Mouse (Mus musculus) large intestine, adult 2 months (tissue): ENCODE data around the gene Vash1. TPM values are rescaled to one million over a fixed set of nuclear protein-coding genes. Genes with fewer than 3 reads are reported as not detected.

Experiments used
- DNase-seq: peaks from one replicate; pipeline ENCODE4 v3.0.0-alpha.2; 2012; ENCODE audit warnings: low read depth, low spot score
- WGBS: fragments of 180-500 bp; shearing (Covaris S2); methylation state at CpG from one replicate; pipeline ENCODE4 v1.1.7; 2018; 5-methylcytosine and 5-hydroxymethylcytosine counted together
- polyA plus RNA-seq: library from polyadenylated mRNA; depleted of rRNA; stranded (reverse); fragments of >200 nt; gene quantifications from 2 replicates; pipeline ENCODE4 v1.2.3, GENCODE M21; 2012; rRNA removed

The Vash1 gene
- polyA plus RNA-seq = 0.55 and 1.2 TPM in 2 replicates

DNA sequence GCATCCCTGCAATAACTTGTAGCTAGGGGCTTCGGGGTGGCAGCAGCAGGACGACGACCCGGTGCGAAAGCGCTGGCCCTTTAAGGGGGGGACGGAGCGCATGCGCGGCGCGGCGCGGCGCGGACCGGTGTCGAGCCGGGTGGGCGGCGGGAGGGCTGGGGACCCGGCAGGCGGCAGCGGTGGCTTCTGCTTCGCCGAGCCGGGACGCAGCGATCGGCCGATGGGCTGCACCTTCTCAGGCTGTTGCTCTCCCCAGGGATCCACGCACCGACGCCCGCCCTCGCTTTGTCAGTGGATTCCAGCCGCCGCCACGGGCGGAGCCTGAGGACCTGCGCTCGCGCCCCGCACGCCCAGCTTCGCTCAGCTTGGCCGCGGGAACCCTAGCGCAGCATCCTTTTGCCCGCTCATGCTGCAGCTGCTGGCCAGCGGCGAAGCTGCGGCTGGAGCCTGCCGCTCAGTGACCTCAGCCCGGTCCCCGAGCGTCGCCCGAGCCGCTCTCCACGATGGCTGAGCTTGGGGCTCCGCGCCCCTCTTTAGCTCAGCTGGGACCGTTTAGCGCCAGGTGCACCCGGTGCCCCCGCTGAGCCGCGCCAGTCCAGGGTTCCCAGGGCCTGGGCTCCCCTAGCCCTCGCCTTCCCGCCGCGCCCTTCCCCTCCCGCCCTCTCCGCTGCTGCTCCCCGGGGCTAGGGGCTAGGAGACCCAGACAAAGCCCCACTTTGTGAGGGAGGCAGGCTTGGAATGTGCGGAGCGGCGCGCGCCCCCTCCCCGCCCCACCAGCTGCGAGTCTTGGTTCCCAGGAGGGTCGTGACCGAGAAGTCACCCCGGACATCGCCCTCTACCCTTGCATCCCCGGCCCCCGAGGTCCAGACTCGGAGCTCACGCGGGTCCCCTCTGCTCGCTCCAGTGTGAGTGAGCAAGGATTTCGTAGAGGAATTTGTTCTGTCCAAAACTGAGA, at the start of gene Vash1:
Vash1 (plus strand) TSS at position 110 of the 955 bp plus-strand sequence.
- DNase-seq = no peak
- under 1% methylated on average over 94 of the region's 94 CpGs for WGBS

DNA sequence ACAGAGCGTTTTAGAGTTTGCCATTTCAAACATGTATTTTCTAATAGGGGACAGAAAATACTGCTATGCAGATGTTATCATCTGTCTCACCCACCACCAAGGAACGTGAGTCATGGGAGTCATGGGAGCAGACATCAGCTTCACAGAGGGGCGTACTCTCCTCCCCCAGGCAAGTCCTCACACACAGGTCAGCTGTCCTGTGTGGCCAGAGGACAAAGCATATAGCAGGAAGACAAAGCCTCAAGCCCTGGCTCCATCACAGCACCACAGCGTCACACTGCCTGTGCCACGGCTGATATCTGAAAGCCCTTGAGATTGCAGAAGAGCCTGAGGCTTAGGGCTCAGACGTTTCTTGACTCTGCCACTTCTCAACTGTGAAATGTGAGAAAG, 49.7 kb upstream of the Vash1 start:
- no peak for DNase-seq
- 58% methylated on average over 6 of the region's 6 CpGs for WGBS

DNA sequence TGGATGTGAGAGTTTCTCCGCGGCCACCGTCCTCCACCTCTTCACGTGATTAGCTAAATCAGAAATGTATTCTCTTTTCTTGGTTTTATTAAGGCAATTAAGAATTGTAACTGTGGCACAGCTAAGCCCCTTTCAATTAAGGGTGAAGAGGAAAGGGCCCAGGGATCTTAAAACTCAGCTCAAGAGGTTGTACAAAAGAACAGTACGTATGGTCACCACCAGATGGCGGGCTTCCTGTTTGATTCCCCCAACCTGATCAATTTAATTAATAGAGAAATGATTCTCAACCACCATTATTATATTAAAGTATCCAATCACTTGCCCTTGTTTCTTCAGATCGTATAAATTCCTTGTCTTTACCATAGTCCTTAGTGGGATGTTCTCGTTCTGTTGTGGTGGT, 36.7 kb upstream of the Vash1 start:
- 50% methylated on average over 8 of the region's 8 CpGs for WGBS

DNA sequence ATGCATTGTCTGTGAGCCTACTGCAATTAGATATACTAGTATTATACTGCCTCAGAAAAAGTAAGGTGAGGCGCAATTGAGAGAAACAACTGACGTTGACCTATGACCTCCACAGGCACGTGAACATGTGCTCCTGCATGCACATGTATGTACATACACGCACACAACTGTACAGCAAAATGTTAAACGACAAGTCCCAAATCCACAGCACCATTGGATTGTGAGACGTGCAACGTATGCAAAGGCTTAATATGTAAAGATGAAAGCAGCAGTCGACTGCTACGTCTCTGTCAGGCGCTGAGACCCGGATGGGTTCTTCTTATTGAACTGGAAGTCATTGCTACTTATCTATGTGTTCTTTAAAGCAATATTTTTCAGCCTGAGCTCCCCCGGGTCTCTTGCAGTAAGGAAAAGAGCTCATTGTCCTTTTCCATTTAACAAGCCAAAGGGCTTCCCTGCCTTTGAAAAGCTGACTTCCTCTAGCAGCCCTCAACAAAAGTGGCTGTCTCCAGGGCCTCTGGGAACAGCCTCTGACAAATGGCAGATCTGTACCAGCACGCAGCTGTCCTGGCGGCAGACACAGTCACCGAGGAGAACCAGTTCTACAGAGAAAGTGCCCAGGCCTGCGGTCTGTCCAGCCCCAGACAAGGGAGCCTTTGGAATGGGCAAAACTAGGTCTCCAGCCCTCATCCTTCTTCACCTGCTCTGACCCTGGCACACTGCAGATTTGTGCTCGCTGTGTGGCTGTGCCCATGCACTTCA, 33.8 kb upstream of the Vash1 start:
- WGBS = 73% methylated on average over 17 of the region's 17 CpGs
- no peak for DNase-seq

More for the DNA sequence above, 36.7 kb upstream of the Vash1 start:
- no peak for DNase-seq

DNA sequence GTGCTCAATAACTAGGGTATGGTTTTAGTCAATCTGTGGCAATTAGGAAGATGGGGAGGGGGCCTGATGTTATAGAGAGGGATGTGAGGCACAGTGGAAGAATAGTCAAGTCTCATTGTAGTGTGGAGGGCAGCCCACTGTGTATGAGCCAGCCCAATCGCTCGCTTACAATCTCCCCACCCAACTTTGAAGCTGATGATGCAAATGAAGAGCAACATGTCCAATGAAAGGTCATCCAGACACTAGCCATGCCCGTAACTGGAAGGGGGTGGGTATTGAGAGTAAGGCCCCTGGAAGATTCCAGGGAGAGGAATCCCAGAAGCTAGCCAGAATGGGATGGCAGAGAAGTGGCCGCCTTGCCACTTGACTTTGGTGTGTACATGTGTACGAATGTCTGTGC, 33.0 kb upstream of the Vash1 start:
- DNase-seq = no peak
- WGBS = 87% methylated on average over 5 of the region's 5 CpGs

DNA sequence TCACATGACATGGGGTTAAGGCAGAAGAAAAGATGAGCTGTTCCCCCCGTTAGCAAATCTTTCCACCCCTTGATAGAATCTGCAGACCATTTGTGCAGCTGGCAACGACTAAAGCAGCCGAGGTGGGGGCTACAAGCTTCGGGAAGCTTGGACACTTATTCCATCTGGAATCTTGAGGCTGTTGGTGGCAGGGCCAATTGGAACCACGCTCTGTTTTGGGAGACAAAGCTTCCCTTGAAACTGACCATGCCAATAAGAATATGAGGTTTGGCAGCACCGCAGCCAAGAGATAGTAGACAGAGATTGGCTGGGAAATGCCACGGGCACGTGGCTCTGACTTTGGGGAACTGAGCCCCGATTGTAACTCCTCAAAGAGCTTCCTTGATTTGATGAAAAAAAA, 31.7 kb upstream of the Vash1 start:
- 67% methylated on average over 9 of the region's 9 CpGs for WGBS
- no peak for DNase-seq

DNA sequence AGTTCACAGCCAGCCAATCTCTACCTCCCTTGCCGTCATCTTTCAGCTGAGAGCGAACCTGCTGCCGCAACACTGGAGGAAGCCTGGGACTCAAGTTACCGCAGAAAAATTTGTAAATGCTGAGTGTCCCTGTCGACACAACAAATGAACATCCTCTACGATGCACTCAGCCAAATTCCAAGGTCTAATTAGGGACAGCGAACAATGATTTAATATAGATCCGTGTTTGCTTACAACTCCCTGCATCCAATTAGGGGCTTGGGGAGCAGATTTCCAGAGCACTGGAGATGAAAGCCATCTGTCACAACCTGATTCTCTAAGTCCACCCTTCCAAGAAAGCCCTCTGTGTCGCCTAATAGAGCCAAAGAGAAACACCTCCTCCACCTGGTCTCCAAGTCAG, 31.2 kb upstream of the Vash1 start:
- WGBS = 64% methylated on average over 9 of the region's 9 CpGs
- DNase-seq = no peak

DNA sequence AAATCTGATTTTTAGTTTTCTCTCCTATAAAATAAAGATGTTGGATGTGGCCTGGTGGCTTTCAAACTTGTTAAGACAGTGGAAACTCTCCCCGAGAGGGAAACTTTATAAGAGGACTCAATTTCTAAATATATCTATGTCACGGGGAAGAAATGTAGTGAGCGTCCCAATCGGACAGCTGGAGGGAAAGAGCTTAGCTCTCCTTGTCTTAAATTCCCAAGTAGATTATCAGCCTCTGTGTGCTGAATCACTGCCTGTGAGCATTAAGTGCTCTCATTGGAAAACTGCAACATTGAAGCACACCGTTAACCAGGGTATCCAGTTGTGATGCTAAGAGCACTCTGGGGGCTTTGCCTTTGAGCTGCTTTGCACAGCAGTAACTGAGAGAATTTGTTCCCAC, 30.8 kb upstream of the Vash1 start:
- DNase-seq = no peak
- WGBS = 71% methylated on average over 5 of the region's 5 CpGs

DNA sequence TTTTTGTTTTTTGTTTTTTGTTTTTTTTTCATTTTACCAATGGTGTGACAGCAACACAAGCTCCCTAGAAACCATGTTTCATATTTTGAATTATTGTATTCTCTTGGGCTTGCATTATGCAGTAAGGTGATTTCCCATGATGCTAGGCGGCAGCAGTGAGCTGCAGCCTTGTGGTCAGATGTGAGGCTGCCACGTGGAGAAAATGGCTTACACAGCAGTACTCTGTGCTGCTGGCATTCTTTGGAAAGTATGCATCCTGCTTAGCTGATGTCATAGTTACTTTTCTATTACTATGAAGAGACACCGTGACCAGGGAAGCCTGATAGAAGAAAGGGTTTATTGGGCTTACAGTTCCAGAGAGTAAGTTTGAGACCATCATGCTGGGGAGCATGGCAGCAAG, 30.0 kb upstream of the Vash1 start:
- DNase-seq = no peak
- 69% methylated on average over 3 of the region's 3 CpGs for WGBS

DNA sequence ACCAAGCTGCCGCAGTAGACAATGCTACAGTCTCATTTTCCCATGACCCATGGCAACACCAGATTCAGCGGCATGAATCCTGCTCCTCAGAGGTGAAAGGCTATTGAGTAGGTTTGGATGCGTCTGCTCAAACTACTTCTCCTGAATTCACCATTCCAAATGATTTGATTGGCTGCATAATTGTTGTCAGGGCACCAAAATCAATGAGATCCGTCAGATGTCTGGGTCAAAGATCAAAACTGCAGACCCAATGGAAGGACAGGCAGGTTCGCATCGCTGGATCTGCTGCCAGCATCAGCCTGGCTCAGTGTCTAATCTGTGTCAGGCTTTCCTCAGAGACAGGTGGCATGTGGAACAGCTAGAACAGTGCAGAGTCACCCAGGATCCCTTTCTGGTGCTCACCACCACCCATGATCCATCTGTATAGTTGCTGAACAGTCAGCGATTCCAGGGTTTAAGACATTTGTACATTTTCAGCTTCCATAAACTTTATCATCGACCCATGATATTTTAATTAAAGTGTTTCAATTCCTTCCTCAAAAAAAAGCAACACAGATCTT, 27.1 kb upstream of the Vash1 start:
- no peak for DNase-seq
- WGBS = 91% methylated on average over 8 of the region's 8 CpGs

DNA sequence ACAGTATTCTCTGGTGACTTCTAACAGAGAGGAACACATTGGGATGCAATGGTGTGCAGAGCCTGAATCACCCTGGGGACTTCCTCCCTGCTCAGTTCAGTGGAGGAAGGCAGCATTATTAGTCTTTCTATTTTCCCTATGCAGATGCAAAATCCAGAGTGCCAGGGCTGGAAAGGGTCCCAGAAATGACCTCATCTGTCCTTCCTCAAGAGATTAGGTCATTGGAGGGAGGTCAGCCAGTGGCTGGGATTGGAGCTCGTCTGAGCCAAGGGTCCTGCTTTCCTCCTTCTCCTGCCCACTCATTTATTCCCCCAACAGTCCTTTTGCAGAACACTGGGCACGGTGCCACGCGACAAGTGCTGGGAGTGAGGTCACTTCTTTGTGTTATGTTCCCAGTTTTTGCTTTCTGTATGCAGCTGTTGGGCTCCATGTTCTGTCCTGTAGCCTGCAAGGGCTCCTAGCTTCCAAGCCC, 25.9 kb upstream of the Vash1 start:
- WGBS = 48% methylated on average over 4 of the region's 4 CpGs
- no peak for DNase-seq

DNA sequence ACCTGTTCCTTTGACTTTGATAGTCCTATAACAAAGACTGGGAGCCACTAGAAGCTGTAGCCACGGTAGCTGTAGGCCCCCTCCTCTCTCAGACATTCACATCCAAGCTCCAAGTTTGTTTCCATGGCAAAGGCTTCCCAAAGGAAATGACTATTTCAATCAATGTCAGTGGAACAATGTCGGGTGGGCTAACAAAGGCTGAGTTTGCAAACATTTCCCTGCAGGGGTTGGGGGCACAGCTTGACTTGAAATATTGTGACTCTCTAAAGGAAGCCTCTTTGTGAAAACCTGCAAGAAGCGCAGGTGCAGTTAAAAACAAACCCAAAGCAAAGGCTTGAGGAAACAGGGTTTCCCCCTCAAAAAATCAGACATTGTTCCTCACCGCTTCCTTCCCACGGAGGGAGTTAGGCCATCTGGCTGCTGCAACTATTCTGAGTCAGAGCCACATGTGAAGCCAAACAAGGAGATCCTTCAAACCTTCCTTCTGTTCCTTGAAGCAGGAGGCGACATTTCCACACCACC, 19.0 kb upstream of the Vash1 start:
- WGBS = 33% methylated on average over 6 of the region's 6 CpGs
- DNase-seq = no peak

DNA sequence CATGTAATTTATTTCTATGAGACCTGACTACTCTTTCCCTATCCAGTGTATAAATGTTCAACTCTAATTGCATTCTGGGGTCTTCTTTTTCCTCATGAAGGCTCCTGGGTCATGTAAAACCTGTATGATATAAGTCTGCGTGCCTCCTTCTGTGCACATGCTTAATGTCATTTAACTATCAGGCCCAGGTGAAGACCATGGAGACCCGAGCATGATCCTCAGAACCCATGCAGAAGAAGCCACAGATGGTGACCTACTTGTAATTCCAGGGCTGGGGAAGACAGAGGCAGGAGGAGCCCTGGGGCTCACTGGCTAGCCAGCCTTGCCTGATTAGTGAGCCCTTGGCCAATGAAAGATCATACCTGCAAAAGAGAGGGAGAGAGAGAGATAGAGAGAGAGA, 18.0 kb upstream of the Vash1 start:
- WGBS = 65% methylated on average over 2 of the region's 2 CpGs
- DNase-seq = no peak

DNA sequence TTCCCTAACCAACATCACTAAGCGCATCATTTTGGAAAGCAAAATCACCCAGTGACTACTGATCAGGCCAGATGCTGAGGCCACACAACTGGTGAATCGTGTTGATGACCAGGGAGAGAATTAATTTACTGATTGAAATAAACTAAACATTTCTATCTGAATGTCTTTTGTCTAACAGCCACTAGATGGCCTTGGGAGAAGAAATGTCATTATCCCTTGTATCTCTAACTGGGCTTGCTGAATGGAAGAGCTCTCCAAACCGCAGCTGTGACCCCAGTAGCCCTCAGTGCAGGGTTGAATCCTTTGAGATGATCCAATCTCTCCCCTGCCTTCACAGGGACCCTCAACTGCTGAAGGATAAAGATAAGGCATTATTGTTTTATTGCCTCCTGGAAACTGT, 12.8 kb upstream of the Vash1 start:
- WGBS = 48% methylated on average over 3 of the region's 3 CpGs
- no peak for DNase-seq

DNA sequence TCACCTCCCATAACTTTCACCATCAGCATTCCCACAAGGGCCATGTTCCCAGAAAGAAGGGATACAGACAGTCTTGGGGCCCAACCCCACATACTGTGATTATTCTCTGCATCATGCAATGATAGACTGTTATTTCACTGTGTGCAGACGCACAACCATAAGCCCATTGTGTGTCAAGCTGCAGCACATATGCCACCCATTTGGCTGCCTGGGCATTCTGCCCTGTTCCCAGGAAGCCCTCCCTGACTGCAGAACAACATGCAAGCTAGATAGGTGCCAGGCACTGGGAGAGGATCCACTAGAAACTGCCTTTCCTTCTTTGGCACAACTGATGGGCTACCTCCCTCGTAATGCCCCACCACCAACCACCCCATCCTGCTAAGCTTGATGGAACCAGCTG, 10.1 kb upstream of the Vash1 start:
- DNase-seq = no peak
- 86% methylated on average over 2 of the region's 2 CpGs for WGBS

DNA sequence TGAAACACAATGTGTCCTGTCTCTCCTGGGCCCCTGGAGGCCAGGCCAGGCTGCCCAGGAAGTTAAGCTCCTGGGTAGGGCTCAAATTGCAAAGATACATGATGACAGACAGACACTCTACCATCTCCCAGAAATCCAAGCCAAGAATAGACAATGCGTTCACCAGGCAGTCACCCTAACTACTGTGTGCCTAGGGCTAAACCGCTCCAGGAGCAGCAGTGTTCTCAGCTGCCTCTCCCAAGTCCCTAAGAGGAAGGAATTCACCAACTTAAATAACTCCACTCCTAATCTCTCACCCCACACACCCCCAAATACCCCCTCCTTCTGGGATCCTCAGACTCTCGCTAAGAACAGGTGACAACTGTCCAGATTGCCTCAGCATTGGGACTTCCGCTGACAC, 6.4 kb upstream of the Vash1 start:
- no peak for DNase-seq
- 77% methylated on average over 4 of the region's 4 CpGs for WGBS

DNA sequence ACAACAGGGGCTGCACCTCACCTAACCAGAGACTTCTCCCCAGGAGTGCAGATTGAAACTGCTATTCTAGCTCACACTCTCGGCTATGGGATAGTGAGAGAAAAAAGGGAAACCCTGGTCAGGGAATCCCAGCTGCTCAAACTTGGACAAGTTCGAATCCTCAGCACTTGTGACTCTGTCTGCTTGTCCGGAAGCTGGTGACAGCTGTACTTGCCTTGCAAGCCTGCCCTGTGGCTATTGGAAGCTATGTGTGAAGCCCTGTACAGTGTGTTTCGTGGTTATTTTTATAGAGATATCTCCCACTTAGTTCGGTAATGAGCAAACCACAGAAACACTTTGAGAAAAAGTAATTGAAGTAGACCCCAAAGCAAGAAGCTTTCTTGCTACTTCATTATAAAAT, 6.0 kb upstream of the Vash1 start:
- DNase-seq = no peak
- WGBS = 74% methylated on average over 5 of the region's 5 CpGs

DNA sequence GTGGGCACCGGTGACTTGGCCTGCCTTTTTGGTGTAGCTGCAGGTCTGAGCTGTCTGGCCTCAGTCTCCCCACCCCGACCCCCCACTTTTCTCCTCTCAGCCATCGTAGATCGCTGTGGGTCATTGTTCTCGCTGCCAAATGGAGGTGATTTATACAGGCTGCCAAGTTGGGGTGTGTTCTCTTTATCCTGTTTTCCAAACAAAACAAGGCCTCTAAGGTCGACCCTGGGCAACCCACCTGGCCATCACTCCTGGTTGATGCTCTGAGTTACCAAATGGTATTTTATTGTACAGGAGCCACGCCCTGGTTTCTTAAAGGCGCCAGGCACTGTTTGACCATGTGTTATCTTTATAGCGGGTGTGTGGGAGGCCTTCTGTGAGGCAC, 1.0 kb downstream of the Vash1 start:
- WGBS = 4% methylated on average over 9 of the region's 9 CpGs
- DNase-seq = no peak

DNA sequence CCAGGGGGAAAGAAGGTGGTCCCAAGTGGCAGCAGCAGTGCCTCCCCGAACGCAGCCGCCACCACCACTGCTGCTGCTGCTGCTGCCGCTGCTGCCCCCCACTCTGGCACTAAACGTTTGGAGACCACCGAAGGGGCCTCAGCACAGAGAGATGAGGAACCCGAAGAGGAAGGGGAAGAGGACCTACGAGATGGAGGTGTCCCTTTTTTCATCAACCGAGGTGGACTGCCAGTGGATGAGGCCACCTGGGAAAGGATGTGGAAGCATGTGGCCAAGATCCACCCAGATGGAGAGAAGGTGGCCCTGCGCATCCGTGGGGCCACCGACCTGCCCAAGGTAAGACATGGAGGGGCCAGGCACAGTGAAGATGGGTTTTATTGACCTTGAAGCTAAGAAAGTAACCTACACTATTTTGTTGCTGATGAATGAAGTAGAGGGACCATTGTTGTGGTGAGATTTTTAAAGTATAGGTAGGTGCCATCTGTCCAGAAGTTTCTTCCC, 1.5 kb downstream of the Vash1 start:
- 32% methylated on average over 12 of the region's 12 CpGs for WGBS
- DNase-seq = no peak

DNA sequence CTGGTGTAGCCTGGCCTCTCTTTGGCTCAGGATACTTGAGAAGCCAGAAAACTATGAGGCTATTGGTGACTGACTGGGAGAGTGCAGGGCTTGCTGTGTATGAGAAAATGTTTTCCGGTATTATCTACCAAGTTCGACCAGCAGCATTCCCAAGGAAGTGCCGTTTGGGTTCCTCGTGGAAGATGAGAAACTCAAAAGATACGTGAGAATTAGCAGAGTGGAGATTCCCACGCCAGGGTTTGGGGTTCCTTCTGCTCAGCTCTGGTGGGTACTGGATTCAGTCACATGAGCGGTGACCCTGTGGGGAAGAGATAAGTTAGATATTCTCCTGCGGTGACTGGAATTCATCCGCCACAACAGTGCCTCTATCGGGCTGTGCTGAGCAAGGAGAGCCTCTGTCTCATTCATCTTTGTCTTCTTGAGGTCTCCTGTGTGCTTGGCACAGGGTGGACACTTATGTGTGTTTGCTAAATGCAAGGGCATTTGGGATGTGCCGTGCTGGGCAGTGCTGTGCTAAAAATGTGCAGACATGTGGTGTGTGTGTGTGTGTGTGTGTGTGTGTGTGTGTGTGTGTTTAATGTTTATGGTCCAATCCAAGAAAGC, 2.2 kb downstream of the Vash1 start:
- 51% methylated on average over 11 of the region's 11 CpGs for WGBS
- DNase-seq = no peak
